Mouse (Mus musculus) MEL (cell line): Measurements from ENCODE around the gene Cib4. TPM values are rescaled to one million over a fixed set of nuclear protein-coding genes. Genes with fewer than 3 reads are reported as not detected.

Experiments
- DNase-seq: peaks from one replicate; pipeline ENCODE4 v3.0.0; 2011; ENCODE audit warnings: low read depth, low spot score
- H3K27ac ChIP-seq: 2 replicates; pipeline ENCODE4 v1.5.1; 2012; ENCODE audit warnings: low read depth, mild to moderate bottlenecking, control low read depth, low read length, moderate library complexity; ENCODE audit not compliant: control insufficient read depth
- H3K27me3 ChIP-seq, 2 experiments: fragments of 150-350 bp in 1 of 2; sonication (generic) in 1 of 2; 2 replicates each; pipeline ENCODE4 v1.6.1; 2012; ENCODE audit warnings: low read length in 2 of 2, mild to moderate bottlenecking in 2 of 2, improper control_type of control experiment in 1 of 2, moderate library complexity in 1 of 2; ENCODE audit not compliant: insufficient read depth in 2 of 2, control insufficient read depth in 1 of 2
- H3K36me3 ChIP-seq, 2 experiments: 2 replicates each; pipeline ENCODE4 v1.6.1; 2012 to 2014; ENCODE audit warnings: low read length in 2 of 2, improper control_type of control experiment in 1 of 2, inconsistent platforms in 1 of 2, mild to moderate bottlenecking in 1 of 2; ENCODE audit not compliant: insufficient read depth in 2 of 2, control insufficient read depth in 1 of 2
- H3K4me1 ChIP-seq, 2 experiments: fragments of 150-350 bp in 1 of 2; sonication (generic) in 1 of 2; 2 replicates each; pipeline ENCODE4 v1.6.1; 2012; ENCODE audit warnings: low read length in 2 of 2, improper control_type of control experiment in 1 of 2, mild to moderate bottlenecking in 1 of 2; ENCODE audit not compliant: insufficient read depth in 2 of 2, control insufficient read depth in 1 of 2
- H3K4me3 ChIP-seq, 2 experiments: fragments of 150-350 bp in 1 of 2; sonication (generic) in 1 of 2; 2 replicates each; pipeline ENCODE4 v1.5.1; 2012; ENCODE audit warnings: low read depth in 2 of 2, low read length in 2 of 2, mild to moderate bottlenecking in 2 of 2, moderate library complexity in 2 of 2, control low read depth in 1 of 2, improper control_type of control experiment in 1 of 2; ENCODE audit not compliant: control insufficient read depth in 1 of 2, insufficient read depth in 1 of 2
- H3K79me2 ChIP-seq: 2 replicates; pipeline ENCODE4 v1.6.1; 2012; ENCODE audit warnings: mild to moderate bottlenecking, low read length, moderate library complexity; ENCODE audit not compliant: control insufficient read depth, poor library complexity, insufficient read depth
- H3K9ac ChIP-seq: 2 replicates; pipeline ENCODE4 v1.6.1; 2012; ENCODE audit warnings: low read depth, mild to moderate bottlenecking, control low read depth, low read length, moderate library complexity; ENCODE audit not compliant: control insufficient read depth, poor library complexity, severe bottlenecking
- H3K9me3 ChIP-seq: fragments of 150-350 bp; sonication (generic); replicated peaks from 2 replicates; pipeline ENCODE4 v1.6.1; 2012; ENCODE audit warnings: mild to moderate bottlenecking, low read length, improper control_type of control experiment, moderate library complexity; ENCODE audit not compliant: insufficient read depth
- BHLHE40 ChIP-seq: IDR thresholded peaks from 2 replicates; pipeline ENCODE4 v1.6.1; 2012; ENCODE audit warnings: low read depth, mild to moderate bottlenecking, inconsistent platforms, low read length, improper control_type of control experiment, borderline replicate concordance
- CTCF ChIP-seq, 3 experiments: IDR thresholded peaks in 2 of 3; conservative IDR thresholded peaks in 1 of 3; 2 replicates each; pipeline ENCODE4 v1.5.1; 2011 to 2012; ENCODE audit warnings: low read length in 3 of 3, low read depth in 2 of 3, mild to moderate bottlenecking in 2 of 3, improper control_type of control experiment in 1 of 3, inconsistent platforms in 1 of 3, mixed read lengths in 1 of 3, moderate library complexity in 1 of 3; ENCODE audit not compliant: control insufficient read depth in 1 of 3, insufficient read depth in 1 of 3, poor library complexity in 1 of 3, severe bottlenecking in 1 of 3
- E2F4 ChIP-seq: IDR thresholded peaks from 2 replicates; pipeline ENCODE4 v1.6.1; 2011; ENCODE audit warnings: low read depth, low read length, improper control_type of control experiment, borderline replicate concordance
- ELF1 ChIP-seq: IDR thresholded peaks from 2 replicates; pipeline ENCODE4 v1.6.1; 2014; ENCODE audit warnings: low read depth, mild to moderate bottlenecking, inconsistent platforms, low read length, improper control_type of control experiment, moderate library complexity
- EP300 ChIP-seq, 2 experiments: IDR thresholded peaks; 2 replicates each; pipeline ENCODE4 v1.6.1; 2011; ENCODE audit warnings: improper control_type of control experiment in 2 of 2, low read length in 2 of 2, low read depth in 1 of 2, mild to moderate bottlenecking in 1 of 2
- ETS1 ChIP-seq: IDR thresholded peaks from 2 replicates; pipeline ENCODE4 v1.6.1; 2012; ENCODE audit warnings: low read depth, mild to moderate bottlenecking, inconsistent platforms, low read length, improper control_type of control experiment, moderate library complexity
- GABPA ChIP-seq: IDR thresholded peaks from 2 replicates; pipeline ENCODE4 v1.6.1; 2012; ENCODE audit warnings: low read depth, mild to moderate bottlenecking, inconsistent platforms, low read length, improper control_type of control experiment, moderate library complexity
- GATA1 ChIP-seq: IDR thresholded peaks from 2 replicates; pipeline ENCODE4 v1.6.1; 2011; ENCODE audit warnings: low read depth, low read length, improper control_type of control experiment
- HCFC1 ChIP-seq: IDR thresholded peaks from 2 replicates; pipeline ENCODE4 v1.6.1; 2012; ENCODE audit warnings: low read depth, mild to moderate bottlenecking, inconsistent platforms, low read length, improper control_type of control experiment, moderate library complexity
- JUND ChIP-seq: IDR thresholded peaks from 2 replicates; pipeline ENCODE4 v1.6.1; 2011; ENCODE audit warnings: low read depth, mild to moderate bottlenecking, improper control_type of control experiment, low read length
- MAFK ChIP-seq: IDR thresholded peaks from 2 replicates; pipeline ENCODE4 v1.6.1; 2011; ENCODE audit warnings: low read depth, mild to moderate bottlenecking, low read length, improper control_type of control experiment, borderline replicate concordance
- MAZ ChIP-seq: IDR thresholded peaks from 2 replicates; pipeline ENCODE4 v1.6.1; 2012; ENCODE audit warnings: low read depth, mild to moderate bottlenecking, inconsistent platforms, low read length, improper control_type of control experiment
- MEF2A ChIP-seq: IDR thresholded peaks from 2 replicates; pipeline ENCODE4 v1.6.1; 2014; ENCODE audit warnings: low read depth, mild to moderate bottlenecking, inconsistent platforms, low read length, improper control_type of control experiment; ENCODE audit not compliant: poor library complexity, insufficient replicate concordance, severe bottlenecking; ENCODE audit errors: extremely low read depth
- MXI1 ChIP-seq: IDR thresholded peaks from 2 replicates; pipeline ENCODE4 v1.6.1; 2011; ENCODE audit warnings: mild to moderate bottlenecking, low read depth, low read length, improper control_type of control experiment
- MYB ChIP-seq: IDR thresholded peaks from 2 replicates; pipeline ENCODE4 v1.6.1; 2011; ENCODE audit warnings: mild to moderate bottlenecking, low read depth, low read length, improper control_type of control experiment
- NELFE ChIP-seq: IDR thresholded peaks from 2 replicates; pipeline ENCODE4 v1.6.1; 2011; ENCODE audit warnings: low read depth, low read length, improper control_type of control experiment
- NRF1 ChIP-seq: IDR thresholded peaks from 2 replicates; pipeline ENCODE4 v1.6.1; 2014; ENCODE audit warnings: low read depth, mild to moderate bottlenecking, inconsistent platforms, low read length, improper control_type of control experiment, moderate library complexity; ENCODE audit not compliant: poor library complexity, insufficient read depth, severe bottlenecking
- POLR2A ChIP-seq, 2 experiments: IDR thresholded peaks; 2 replicates each; pipeline ENCODE4 v1.6.1; 2011 to 2012; ENCODE audit warnings: low read length in 2 of 2, mild to moderate bottlenecking in 2 of 2, control low read depth in 1 of 2, improper control_type of control experiment in 1 of 2, low read depth in 1 of 2, moderate library complexity in 1 of 2; ENCODE audit not compliant: control insufficient read depth in 1 of 2, insufficient read depth in 1 of 2, poor library complexity in 1 of 2
- POLR2AphosphoS5 ChIP-seq: IDR thresholded peaks from 2 replicates; pipeline ENCODE4 v1.6.1; 2012; ENCODE audit warnings: low read depth, borderline replicate concordance, mild to moderate bottlenecking, inconsistent platforms, low read length, moderate library complexity, mixed read lengths
- RAD21 ChIP-seq: IDR thresholded peaks from 2 replicates; pipeline ENCODE4 v1.6.1; 2011; ENCODE audit warnings: mild to moderate bottlenecking, low read depth, low read length, improper control_type of control experiment
- SIN3A ChIP-seq: IDR thresholded peaks from 2 replicates; pipeline ENCODE4 v1.6.1; 2012; ENCODE audit warnings: low read length, improper control_type of control experiment, inconsistent platforms
- TCF12 ChIP-seq: IDR thresholded peaks from 2 replicates; pipeline ENCODE4 v1.6.1; 2014; ENCODE audit warnings: low read depth, mild to moderate bottlenecking, inconsistent platforms, low read length, improper control_type of control experiment, moderate library complexity
- UBTF ChIP-seq: IDR thresholded peaks from 2 replicates; pipeline ENCODE4 v1.6.1; 2012; ENCODE audit warnings: low read depth, mild to moderate bottlenecking, inconsistent platforms, low read length, improper control_type of control experiment, moderate library complexity, borderline replicate concordance; ENCODE audit not compliant: insufficient read depth
- ZC3H11A ChIP-seq: IDR thresholded peaks from 2 replicates; pipeline ENCODE4 v1.6.1; 2012; ENCODE audit warnings: low read depth, mild to moderate bottlenecking, inconsistent platforms, low read length, improper control_type of control experiment
- ZKSCAN1 ChIP-seq: IDR thresholded peaks from 2 replicates; pipeline ENCODE4 v1.6.1; 2012; ENCODE audit warnings: low read depth, mild to moderate bottlenecking, inconsistent platforms, low read length, improper control_type of control experiment, moderate library complexity
- ZMIZ1 ChIP-seq: IDR thresholded peaks from 2 replicates; pipeline ENCODE4 v1.6.1; 2012; ENCODE audit warnings: low read depth, mild to moderate bottlenecking, inconsistent platforms, low read length, improper control_type of control experiment, moderate library complexity
- ZNF384 ChIP-seq: IDR thresholded peaks from 2 replicates; pipeline ENCODE4 v1.6.1; 2012; ENCODE audit warnings: low read depth, mild to moderate bottlenecking, inconsistent platforms, low read length, improper control_type of control experiment
- polyA plus RNA-seq, 2 experiments: library from polyadenylated mRNA; stranded (reverse) in 1 of 2; unstranded in 1 of 2; fragments of >175 nt in 1 of 2; fragments of >200 nt in 1 of 2; gene quantifications; 2 replicates each; pipeline versions ENCODE4 v1.2.1 to v1.2.4; 2012; ENCODE audit warnings: low replicate concordance in 2 of 2, low read depth in 1 of 2; ENCODE audit not compliant: insufficient read length in 2 of 2, insufficient read depth in 1 of 2, missing spikeins in 1 of 2
- total RNA-seq: library from RNA; depleted of rRNA; stranded (reverse); fragments of 300-350 nt; gene quantifications from 2 replicates; pipeline ENCODE4 v1.2.3, GENCODE M21; 2012

Gene Cib4
- total and polyA plus RNA-seq, 3 experiments = not detected

- no peaks in the 10 kb centered on the region for H3K4me1 ChIP-seq
- DNase-seq = no peak
- H3K79me2 ChIP-seq = no peaks in the 10 kb centered on the region
- no peaks in the 10 kb centered on the region for H3K36me3 ChIP-seq
- H3K9me3 ChIP-seq = no peaks in the 10 kb centered on the region
- H3K27ac ChIP-seq = no peak overlapping the region
- TF ChIP-seq SIN3A (no peak), ZC3H11A (no peak), MYB (no peak), JUND (no peak), ETS1 (no peak), ZKSCAN1 (no peak), NELFE (no peak), E2F4 (no peak), TCF12 (no peak), HCFC1 (no peak), MXI1 (no peak), MAZ (no peak), BHLHE40 (no peak)
- TF ChIP-seq, all 39 proteins: peak for 0
- no peak overlapping the region for H3K4me3 ChIP-seq
- H3K27me3 ChIP-seq = peaks cover 9 to 14% of the 10 kb centered on the region in 2 experiments
- H3K9ac ChIP-seq = no peak overlapping the region
Measured at GRCm38 (mm10) chr5:30589546-30589945, 43.9 kb upstream of the Cib4 start.

DNA sequence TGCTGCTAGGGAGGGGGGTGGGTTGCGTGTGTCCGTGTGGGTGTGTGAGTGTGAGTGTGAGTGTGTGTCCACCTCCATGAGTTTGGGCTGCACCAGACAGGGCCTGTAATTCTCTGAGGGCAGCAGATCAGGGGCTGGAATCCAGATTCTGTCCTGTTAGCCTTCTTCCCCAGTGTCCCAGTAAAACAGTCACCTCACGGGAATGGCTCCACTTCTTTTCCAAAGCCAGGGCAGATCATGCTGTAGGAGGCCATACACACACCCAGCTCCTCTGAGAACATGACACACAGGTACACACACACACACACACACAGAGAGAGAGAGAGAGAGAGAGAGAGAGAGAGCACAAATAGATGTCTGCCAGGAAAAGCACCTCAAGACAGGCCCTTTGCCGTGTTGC, 43.4 kb upstream of the Cib4 start:
- DNase-seq = no peak
- Histone ChIP-seq H3K9me3 (no peaks in the 10 kb centered on the region), H3K9ac (no peak overlapping the region)
- TF ChIP-seq ELF1 (no peak), MAFK (no peak), HCFC1 (no peak), GATA1 (no peak), ZC3H11A (no peak), NRF1 (no peak), CTCF (IDR thresholded peaks at IDR 0.05 in 2 of 3, conservative IDR thresholded peaks at IDR 0.05 in 1 of 3; ENCODE audit: control insufficient read depth in 1 of 3, insufficient read depth in 1 of 3, low read depth in 2 of 3, low read length in 3 of 3, poor library complexity in 1 of 3, severe bottlenecking in 1 of 3) (no peak), ETS1 (no peak), POLR2A (IDR thresholded peaks at IDR 0.05; ENCODE audit: control insufficient read depth in 1 of 2, insufficient read depth in 1 of 2, low read depth in 1 of 2, low read length in 2 of 2, poor library complexity in 1 of 2) (no peak), ZNF384 (no peak), MXI1 (no peak), RAD21 (no peak), GABPA (no peak), UBTF (no peak), MEF2A (no peak), EP300 (IDR thresholded peaks at IDR 0.05; ENCODE audit: low read depth in 1 of 2, low read length in 2 of 2) (no peak), ZMIZ1 (no peak), POLR2AphosphoS5 (no peak), E2F4 (no peak)
- TF ChIP-seq, all 39 proteins: peak for 0
- no peak overlapping the region for H3K4me3 ChIP-seq
- H3K4me1 ChIP-seq = no peaks in the 10 kb centered on the region
- no peaks in the 10 kb centered on the region for H3K79me2 ChIP-seq
- H3K27ac ChIP-seq = no peak overlapping the region
- peaks cover 10 to 14% of the 10 kb centered on the region in 2 experiments for H3K27me3 ChIP-seq
- H3K36me3 ChIP-seq = no peaks in the 10 kb centered on the region
